Mouse (Mus musculus): ENCODE measurements around the gene Ctf1. TPM values are rescaled to one million over a fixed set of nuclear protein-coding genes. Genes with fewer than 3 reads are reported as not detected.

The Ctf1 gene
- 1 to 10 TPM; 3.4 to 4.0 TPM for total RNA-seq (2021)

GRCm38 (mm10) chr7:127712461-127713385 lies at the start of gene Ctf1:
TSS of gene Ctf1 (plus strand) at chr7:127712736.
- peak; percentile 83 for DNase-seq

DNA sequence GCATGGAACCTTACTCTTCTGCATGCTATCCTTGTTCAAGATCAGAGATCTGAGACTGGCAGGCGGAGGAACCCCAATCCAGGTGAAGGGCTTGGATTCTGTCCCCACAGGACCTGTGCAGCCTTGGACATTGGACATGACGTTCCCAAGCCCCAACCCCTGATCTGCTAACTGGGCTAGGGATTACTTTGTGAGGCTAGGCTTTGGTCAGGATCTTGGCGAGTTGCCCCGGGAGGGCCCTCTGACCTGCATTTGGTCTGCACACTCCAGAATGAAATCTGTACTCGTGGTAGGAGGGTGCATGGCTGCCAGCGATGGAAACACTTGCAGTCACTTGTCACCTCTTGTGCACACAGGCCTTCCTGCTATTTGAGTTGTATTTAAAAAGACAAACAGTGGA lies 49.6 kb upstream of the Ctf1 start:
- DNase-seq, result no peak

GRCm38 (mm10) chr7:127666066-127666654 lies 46.4 kb upstream of the Ctf1 start:
- no peak for DNase-seq

GRCm38 (mm10) chr7:127666679-127667078 lies 45.9 kb upstream of the Ctf1 start:
- DNase-seq, result no peak

- DNase-seq, result no peak
These were observed 45.4 kb upstream of the Ctf1 start for GRCm38 (mm10) chr7:127667171-127667570.

GRCm38 (mm10) chr7:127671880-127672774 lies 40.4 kb upstream of the Ctf1 start:
- no peak for DNase-seq

- no peak for DNase-seq
These were observed 39.8 kb upstream of the Ctf1 start for GRCm38 (mm10) chr7:127672776-127673175.

GRCm38 (mm10) chr7:127674977-127675376 lies 37.6 kb upstream of the Ctf1 start:
- peak; percentile 91 for DNase-seq

GRCm38 (mm10) chr7:127675391-127675811 lies 37.1 kb upstream of the Ctf1 start:
- no peak for DNase-seq

- peak; percentile 60 for DNase-seq
These were observed 35.5 kb upstream of the Ctf1 start for GRCm38 (mm10) chr7:127677077-127677476.

GRCm38 (mm10) chr7:127677609-127678008 lies 34.9 kb upstream of the Ctf1 start:
- DNase-seq, result no peak

DNA sequence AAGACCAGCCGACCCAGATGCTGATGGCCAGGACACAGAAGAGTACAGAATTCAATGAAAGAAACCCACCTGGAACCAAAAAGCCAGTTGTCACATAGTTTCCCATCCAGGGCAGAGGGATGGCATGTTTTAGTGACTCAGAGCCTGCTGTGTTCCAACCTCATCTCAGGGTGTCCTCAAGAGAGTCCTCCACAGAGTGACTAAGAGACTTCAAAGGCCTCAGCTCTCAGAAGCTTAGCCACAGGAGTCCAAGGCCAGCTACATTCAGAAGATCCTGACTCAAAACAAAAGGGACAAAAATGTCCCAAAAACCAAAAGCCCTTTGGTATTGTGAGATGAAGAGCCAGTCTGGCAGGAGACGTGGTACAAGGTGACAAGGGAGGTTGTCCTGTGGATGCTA lies 33.7 kb upstream of the Ctf1 start:
- DNase-seq, result no peak

- no peak for DNase-seq
These were observed 32.0 kb upstream of the Ctf1 start for GRCm38 (mm10) chr7:127680541-127680940.

DNA sequence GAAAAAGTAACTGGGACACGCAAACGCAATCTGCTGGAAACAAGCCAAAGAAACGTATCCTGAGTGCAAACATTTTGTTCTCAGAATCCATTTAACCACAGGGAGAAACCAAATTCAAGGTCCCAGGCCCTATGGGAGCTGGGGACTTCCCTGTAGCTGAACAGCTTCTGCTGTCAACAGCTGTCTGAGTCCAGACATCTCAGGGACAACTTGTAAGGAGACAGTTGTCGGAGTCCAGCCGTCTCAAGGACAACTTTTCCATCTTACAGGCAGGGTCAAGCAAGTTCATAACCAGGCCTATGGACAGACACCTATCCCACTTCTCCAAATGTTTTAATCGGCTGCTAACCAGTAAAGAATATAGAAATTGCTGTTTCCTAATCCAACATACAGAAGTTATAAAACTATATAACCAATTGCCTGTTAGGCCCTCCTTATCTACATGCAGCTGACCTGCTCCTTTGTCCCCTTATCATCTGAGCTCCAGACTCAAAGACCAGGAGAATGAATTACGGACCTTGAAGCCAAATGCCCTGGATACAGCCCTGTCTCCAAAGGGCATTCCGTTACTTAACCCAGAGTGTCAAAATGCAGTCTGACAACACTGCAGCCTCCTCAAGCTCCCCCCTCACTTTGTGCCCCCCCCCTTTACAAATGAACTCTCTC lies 30.5 kb upstream of the Ctf1 start:
- DNase-seq, result no peak

DNA sequence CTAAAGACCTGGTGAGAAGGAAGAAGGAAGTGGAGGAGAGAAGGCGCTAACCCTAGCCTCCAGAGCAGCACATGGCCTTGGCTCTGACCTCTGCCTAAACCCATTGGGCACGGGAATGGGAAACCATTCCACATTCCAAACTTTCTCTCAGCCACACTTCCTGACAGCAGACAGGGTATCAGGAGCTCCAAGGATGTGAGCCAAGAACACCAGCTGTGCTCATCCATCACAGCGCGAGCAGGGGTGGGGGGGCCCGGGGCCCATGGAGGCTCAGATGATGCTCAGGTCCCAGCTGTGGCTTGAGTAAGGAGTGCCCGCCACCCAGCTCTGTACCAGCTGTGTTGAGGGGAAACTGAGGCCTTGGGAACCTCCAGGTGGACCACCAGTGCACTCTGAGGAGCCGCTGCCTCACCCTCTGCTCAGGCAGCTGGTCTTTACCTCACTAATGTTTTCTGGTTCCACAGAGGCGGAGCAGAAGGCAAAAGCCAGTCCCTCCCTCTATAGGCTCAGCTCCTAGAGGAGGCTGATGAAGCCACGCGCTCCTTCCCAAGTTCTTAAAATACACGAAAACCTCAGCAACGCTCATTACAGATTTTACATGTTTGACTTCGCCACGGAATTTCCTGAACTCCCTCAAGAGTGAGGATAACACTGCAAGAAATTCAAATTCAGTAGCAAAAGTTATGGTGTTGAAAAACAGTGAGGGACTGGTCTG lies 27.1 kb upstream of the Ctf1 start:
- peak; percentile 30 for DNase-seq

GRCm38 (mm10) chr7:127686740-127687449 lies 25.6 kb upstream of the Ctf1 start:
- no peak for DNase-seq

DNA sequence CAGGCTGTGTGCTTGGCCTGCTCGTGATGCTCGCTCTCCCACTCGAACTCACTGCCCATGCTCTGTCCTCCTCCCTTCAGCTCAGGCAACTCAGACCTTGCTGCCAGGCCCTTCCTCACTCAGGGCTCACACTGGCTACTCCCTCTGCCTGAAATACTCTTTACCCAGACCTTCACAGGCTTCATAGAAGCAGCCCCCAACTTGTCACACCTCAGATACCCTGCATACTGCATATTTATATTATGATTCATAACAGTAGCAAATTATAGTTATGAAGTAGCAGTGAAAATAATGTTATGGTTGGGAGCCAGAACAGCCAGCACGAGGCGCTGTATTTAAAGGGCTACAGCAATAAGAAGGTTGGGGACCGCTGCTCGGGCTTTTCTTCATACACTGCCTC lies 23.6 kb upstream of the Ctf1 start:
- DNase-seq, result no peak

- DNase-seq, result peak; percentile 32
These were observed 22.8 kb upstream of the Ctf1 start for GRCm38 (mm10) chr7:127689626-127690280.

DNA sequence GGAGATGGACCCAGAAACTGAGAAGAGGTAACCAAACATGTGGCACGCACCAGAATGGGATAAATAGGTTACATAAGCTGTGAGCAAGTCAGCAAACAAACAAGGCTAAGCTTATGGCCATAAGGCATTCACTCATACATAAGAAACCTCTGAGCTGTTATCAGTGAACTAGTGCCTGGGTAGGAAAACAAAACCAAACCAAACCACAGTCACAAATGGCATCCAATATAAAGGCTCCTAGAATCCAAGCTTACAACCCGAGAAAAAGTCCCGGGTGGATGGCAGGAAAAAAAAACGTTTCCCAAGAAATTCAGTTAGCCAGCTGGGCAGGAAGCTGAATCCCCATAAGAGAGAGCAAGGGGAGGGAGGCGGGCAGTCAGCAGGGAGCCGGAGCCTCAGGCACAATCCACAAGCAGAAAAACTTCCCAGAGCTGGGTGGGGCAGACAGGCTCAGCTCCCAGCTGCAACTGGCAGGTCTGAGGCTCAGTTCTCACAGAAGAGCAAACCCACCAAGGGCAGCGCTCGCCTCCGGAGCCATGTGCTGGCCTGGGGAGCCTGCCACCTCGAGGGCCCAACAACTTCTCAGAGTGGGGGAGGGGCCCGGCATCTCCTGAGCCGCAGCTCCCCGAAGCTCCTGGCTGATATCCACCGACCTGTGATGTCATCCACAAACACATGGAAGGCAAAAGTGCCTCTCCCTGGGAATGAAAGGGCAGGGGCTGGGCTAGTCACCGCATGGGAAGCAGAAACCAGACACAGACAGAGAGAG lies 21.1 kb upstream of the Ctf1 start:
- DNase-seq, result peak; percentile 90

DNA sequence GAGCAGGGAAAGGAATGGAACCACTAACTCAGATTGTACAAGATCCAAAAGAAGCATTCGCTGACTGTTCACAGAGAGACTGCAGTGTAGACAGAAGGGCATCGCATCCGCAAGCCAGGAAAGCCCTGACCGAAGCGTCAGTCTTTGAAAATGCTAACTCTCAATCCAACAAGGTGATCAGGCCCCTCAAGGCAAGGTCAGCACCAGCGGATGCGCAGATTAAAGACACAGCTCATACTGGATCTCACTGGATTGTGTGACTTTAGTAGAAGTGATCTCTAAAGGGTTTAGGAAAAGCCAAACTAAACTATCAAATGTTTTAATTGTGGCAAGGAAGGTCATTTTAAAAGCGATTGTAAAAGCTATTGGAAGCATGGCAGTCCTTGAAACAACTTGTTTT lies 19.2 kb upstream of the Ctf1 start:
- DNase-seq, result no peak
